Mouse (Mus musculus) colon, adult 2 months (tissue): ENCODE results near the gene Aldh3b2. TPM values are rescaled to one million over a fixed set of nuclear protein-coding genes. Genes with fewer than 3 reads are reported as not detected.

ENCODE experiments used
- polyA plus RNA-seq: library from polyadenylated mRNA; depleted of rRNA; stranded (reverse); fragments of >200 nt; gene quantifications from 2 replicates; pipeline ENCODE4 v1.2.3, GENCODE M21; 2012; rRNA removed

Gene Aldh3b2
- polyA plus RNA-seq: 14.5 and 14.7 TPM in 2 replicates

GRCm38 (mm10) chr19:3972229-3972628 lies at the start of gene Aldh3b2:
Gene Aldh3b2, plus strand, starts transcription at chr19:3972328.

GRCm38 (mm10) chr19:3929211-3929941 lies 42.8 kb upstream of the Aldh3b2 start, which contains the start of gene Aldh3b1:
Gene Aldh3b1, minus strand, starts transcription at chr19:3929808.

DNA sequence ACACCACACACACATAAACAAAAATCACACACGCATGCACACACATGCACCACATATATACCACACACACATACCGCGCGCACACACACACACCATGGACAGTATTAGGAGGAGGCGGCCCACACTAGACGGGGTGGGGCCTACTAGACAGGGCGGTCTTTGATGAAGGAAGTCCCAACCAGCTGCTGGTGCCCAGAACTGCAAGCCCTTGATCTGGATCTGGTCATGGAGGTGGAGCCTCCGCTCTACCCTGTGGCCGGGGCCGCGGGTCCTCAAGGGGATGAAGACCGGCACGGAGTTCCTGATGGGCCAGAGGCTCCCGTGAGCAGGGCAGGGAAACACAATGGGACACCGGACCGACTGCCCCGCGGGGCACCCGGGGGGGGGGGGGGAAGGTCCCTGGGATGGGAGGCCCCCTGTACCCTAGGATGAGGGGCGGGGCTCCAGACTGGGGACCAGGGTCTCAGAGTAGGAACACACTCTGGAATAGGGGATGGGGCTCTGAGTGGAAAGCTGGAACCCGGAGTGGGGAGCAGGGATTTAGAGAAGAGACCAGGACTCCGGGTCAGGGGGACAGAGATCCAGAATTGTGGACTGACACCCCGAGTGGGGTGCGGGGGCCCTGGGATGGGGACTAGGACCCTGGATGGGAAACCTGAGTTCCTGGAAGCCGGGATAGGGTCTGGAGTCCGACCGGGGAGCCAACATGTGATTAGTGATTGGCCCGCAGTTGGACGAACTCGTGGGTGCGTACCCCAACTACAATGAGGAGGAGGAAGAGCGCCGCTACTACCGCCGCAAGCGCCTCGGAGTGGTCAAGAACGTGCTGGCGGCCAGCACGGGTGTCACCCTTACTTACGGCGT lies 36.9 kb upstream of the Aldh3b2 start, which contains the start of gene Unc93b1:
TSS of gene Unc93b1 (plus strand) at position 155 of the 864 bp plus-strand sequence.

DNA sequence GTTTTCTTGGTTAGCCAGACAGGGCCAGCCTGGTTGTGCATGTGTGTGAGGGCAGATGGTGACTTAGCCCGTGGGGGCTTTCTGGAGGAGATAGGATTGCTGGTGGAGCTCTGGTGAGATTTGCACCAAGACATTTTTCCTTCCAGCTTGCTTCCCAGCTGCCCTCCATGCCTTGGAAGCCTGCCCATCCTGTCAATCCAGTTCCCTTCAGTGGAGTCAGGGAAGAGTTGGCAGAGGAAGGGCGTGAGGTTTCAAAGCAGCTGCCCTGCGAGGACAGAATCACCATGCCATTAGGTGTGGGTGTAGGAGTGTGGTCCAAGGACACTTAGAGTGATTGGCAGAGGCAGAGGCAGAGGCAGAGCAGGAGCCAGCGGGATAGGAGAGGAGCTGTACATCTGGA lies 13.7 kb upstream of the Aldh3b2 start, which contains the start of gene Aldh3b3:
TSS of gene Aldh3b3 (plus strand) at position 176 of the 400 bp plus-strand sequence.

GRCm38 (mm10) chr19:3986334-3986733 lies 14.2 kb downstream of the Aldh3b2 start, which contains the start of gene Acy3:
Gene Acy3, plus strand, starts transcription at chr19:3986570.

GRCm38 (mm10) chr19:3992416-3992815 lies 20.3 kb downstream of the Aldh3b2 start, which contains the start of gene Tbx10:
Gene Tbx10, plus strand, starts transcription at chr19:3992752.

DNA sequence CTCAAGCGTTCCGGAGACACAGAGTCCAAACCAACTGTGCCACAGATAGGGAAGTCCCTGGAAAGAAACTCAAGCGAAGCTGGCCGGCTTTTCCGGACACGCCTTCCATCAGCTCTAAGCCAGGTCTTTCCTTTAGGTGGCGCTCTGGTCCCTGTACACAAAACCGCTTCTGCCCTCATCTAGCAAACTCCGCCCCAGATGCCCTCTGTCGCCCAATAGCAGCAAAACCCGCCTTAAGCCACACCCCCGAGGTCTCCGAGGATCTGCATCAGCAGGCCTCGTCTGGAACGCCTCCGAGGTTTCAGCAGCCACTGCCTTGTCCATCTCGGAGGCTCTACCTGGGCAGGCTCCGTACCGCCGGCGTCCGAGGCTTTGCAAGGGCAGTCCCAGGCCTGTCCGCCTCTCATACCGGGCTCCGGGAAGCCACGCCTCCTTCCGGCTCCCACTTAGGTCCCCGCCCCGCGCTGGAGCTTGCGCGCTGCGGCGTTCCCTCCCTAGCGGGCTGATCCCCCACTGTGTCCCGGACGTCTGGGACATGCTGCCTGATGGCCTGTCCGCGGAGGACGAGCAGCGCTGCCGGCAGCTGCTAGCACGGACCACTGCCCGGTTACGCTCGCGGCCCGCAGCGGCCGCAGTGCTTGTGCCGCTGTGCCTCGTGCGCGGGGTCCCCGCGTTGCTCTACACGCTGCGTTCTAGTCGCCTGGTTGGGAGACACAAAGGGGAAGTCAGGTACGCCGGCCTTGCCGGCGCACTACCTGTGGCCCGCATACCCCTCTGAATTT lies 28.2 kb downstream of the Aldh3b2 start, which contains the start of the genes Nudt8 and Gm49405:
TSS of gene Nudt8 (plus strand) at position 462 of the 782 bp plus-strand sequence.
TSS of gene Gm49405 (plus strand) at position 508 of the 782 bp plus-strand sequence.

DNA sequence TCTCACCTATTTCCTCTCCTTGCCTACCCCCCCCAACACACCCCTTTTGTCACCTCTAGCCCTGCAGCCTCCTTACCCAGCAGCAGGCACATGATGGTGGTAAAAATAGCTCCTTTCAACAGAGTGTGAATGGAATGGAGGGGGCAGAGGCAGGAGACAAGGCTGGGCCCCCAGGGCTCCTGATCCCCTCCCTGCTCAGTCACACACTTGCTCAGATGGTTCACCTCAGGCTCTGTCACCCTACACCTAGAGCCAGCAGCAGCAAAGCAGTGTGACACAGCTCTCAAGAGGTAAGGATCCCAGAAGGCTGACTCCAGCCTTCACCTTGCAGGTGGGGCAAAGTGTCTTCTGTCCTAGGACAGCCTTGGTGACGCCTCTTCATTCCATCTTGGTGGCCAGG lies 31.0 kb downstream of the Aldh3b2 start, which contains the start of gene Doc2g:
TSS of gene Doc2g (plus strand) at position 202 of the 400 bp plus-strand sequence.

DNA sequence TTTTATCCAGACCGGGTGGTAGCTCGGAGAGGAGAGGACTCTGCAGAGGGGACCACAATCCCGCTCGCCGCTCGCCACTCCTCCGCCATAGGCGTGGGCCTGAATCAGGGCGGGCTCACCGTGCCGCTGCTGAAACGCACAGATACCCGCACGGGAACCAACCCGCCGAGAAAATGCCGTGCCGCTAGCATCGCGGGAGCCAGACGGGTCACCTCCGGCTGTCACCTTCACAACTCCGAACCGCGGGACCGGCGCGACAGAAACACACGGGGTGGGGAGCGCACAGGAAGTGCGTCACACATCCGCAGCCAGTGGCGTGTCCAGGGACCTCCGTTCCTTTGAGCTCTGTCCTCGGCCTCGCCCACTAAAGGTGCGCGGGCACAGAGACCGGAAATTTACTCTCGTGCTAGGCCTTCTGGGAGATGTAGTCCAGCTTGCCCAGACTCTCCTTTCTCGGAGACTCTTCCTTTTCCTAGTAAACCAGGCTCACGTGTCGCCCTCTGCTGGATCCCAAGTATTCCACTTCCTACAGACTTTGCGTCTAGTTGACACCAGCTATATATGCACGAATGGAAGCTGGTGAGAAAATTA lies 40.4 kb downstream of the Aldh3b2 start, which contains the start of gene Ndufv1:
TSS of gene Ndufv1 (minus strand) at position 375 of the 591 bp plus-strand sequence.

Other genes starting within 250 kb of the Aldh3b2 start
- gene Kmt5b, start 204.9 kb upstream of the Aldh3b2 start, polyA plus RNA-seq: 12.8 and 13.2 TPM in 2 replicates
- gene Chka, start 120.6 kb upstream of the Aldh3b2 start, polyA plus RNA-seq: 35.3 and 37.1 TPM in 2 replicates
- gene Tcirg1, start 65.2 kb upstream of the Aldh3b2 start, polyA plus RNA-seq: 146 and 188 TPM in 2 replicates
- gene Ndufs8, start 59.6 kb upstream of the Aldh3b2 start, polyA plus RNA-seq: 279 and 336 TPM in 2 replicates
- 14.9 and 17.0 TPM in 2 replicates for gene Aldh3b1, start 42.5 kb upstream of the Aldh3b2 start, polyA plus RNA-seq
- 160 and 202 TPM in 2 replicates for gene Unc93b1, start 37.1 kb upstream of the Aldh3b2 start, polyA plus RNA-seq
- 0.15 and 0.35 TPM in 2 replicates for gene Aldh3b3, start 13.7 kb upstream of the Aldh3b2 start, polyA plus RNA-seq
- gene Acy3, start 14.2 kb downstream of the Aldh3b2 start, polyA plus RNA-seq: 55.2 and 55.9 TPM in 2 replicates
- not detected in 2 replicates for gene Tbx10, start 20.4 kb downstream of the Aldh3b2 start, polyA plus RNA-seq
- gene Nudt8, start 28.3 kb downstream of the Aldh3b2 start, polyA plus RNA-seq: 18.7 and 25.7 TPM in 2 replicates
- gene Gm49405, start 28.3 kb downstream of the Aldh3b2 start, polyA plus RNA-seq: 2.1 and 2.5 TPM in 2 replicates
- 10.8 and 11.5 TPM in 2 replicates for gene Doc2g, start 31.0 kb downstream of the Aldh3b2 start, polyA plus RNA-seq
- 185 and 192 TPM in 2 replicates for gene Ndufv1, start 40.5 kb downstream of the Aldh3b2 start, polyA plus RNA-seq
- gene Gstp1, start 65.7 kb downstream of the Aldh3b2 start, polyA plus RNA-seq: 871 and 970 TPM in 2 replicates
- gene Gstp2, start 73.7 kb downstream of the Aldh3b2 start, polyA plus RNA-seq: 192 and 247 TPM in 2 replicates
- 8.4 and 8.5 TPM in 2 replicates for gene Gstp3, start 87.2 kb downstream of the Aldh3b2 start, polyA plus RNA-seq
- 2.5 TPM in 1 of 2 replicates, not detected in the other for gene Cabp2, start 109.2 kb downstream of the Aldh3b2 start, polyA plus RNA-seq
- 321 and 393 TPM in 2 replicates for gene Cdk2ap2, start 124.9 kb downstream of the Aldh3b2 start, polyA plus RNA-seq
- gene Pitpnm1, start 127.7 kb downstream of the Aldh3b2 start, polyA plus RNA-seq: 133 and 136 TPM in 2 replicates
- 65.0 and 68.8 TPM in 2 replicates for gene Aip, start 153.5 kb downstream of the Aldh3b2 start, polyA plus RNA-seq
- 0.02 and 0.05 TPM in 2 replicates for gene Gpr152, start 167.5 kb downstream of the Aldh3b2 start, polyA plus RNA-seq
- gene Cabp4, start 171.7 kb downstream of the Aldh3b2 start, polyA plus RNA-seq: 0.15 and 0.28 TPM in 2 replicates
- 657 and 730 TPM in 2 replicates for gene Coro1b, start 176.3 kb downstream of the Aldh3b2 start, polyA plus RNA-seq
- gene Ptprcap, start 181.3 kb downstream of the Aldh3b2 start, polyA plus RNA-seq: 74.8 and 129 TPM in 2 replicates
- 38.0 and 53.9 TPM in 2 replicates for gene Rps6kb2, start 191.0 kb downstream of the Aldh3b2 start, polyA plus RNA-seq
- gene Carns1, start 203.2 kb downstream of the Aldh3b2 start, polyA plus RNA-seq: 5.3 and 9.0 TPM in 2 replicates
- gene Tbc1d10c, start 219.0 kb downstream of the Aldh3b2 start, polyA plus RNA-seq: 9.9 and 10.0 TPM in 2 replicates
- 488 and 523 TPM in 2 replicates for gene Ppp1ca, start 219.7 kb downstream of the Aldh3b2 start, polyA plus RNA-seq
- 15.7 and 22.4 TPM in 2 replicates for gene Rad9a, start 229.3 kb downstream of the Aldh3b2 start, polyA plus RNA-seq
- 8.3 and 14.8 TPM in 2 replicates for gene Clcf1, start 241.9 kb downstream of the Aldh3b2 start, polyA plus RNA-seq
- gene AC109138.7, start 242.0 kb downstream of the Aldh3b2 start, polyA plus RNA-seq: not detected in 2 replicates